Mouse (Mus musculus) retina, embryonic 14.5 days (tissue): ENCODE measurements around the gene Serpina12.
A peak's percentile ranks its signal among the peaks of the same experiment; 100 is the strongest.

ENCODE experiments used
- DNase-seq: peaks from one replicate; pipeline ENCODE4 v3.0.0-alpha.2; 2015; ENCODE audit warnings: low spot score

Gene Serpina12

DNA sequence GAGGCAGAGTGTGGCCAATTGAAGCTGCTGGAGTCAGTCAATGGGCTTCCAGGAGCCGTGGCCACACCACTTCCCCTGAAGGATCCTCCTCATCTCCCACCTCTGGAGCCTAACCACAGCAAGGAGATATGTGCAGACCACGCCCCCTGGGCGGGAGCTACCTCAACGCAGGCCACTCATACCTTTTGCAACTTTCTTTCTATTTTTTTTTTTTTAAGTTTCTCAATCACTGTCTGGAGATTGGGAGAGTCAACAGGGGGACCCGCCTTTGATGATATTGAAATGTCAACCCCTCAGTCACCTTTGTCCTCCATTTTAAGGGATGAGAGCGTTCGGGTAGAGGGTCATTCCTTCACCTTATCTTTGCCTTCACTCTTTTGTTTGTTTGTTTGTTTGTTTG is at the start of gene Serpina12:
TSS of gene Serpina12 (minus strand) at position 101 of the 400 bp plus-strand sequence.
- DNase-seq = no peak

DNA sequence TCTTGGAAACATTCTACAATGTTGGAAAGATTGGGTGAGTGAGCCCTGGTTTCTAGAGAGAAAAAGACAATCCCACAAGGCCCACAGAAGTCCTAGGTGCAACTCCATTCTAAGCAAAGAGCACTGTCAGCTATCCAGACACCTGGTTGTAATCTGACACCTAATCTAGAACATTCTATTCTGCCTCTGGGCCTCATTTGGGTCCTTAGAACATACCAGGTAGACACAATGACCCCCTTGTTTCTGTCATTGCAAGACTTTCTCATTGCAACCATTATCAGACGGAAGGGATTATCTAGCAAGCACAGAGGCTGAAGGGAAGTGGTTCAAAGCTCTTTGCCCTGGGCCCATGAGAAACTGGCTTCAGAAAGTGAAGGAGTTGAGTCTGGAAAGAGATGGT is 47.1 kb upstream of the Serpina12 start:
- no peak for DNase-seq

DNA sequence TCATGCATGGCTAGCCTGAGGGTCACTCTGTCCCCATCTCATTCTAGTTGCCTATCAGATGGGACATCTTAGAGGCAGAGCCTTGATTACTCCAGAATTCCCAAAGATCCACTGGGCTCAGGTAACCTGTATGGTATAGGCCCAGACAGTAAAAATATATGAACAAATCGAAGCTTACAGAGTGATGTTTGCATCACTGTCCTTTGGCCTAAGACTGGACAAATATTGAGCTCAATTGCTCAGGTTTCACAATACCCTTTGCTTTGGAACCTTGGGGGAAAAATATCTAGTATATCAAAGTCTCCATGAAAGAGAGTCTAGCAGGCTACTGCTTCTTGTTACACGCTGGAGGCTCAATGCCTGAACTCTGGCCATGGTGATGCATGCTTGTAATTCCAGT is 45.9 kb upstream of the Serpina12 start:
- no peak for DNase-seq

DNA sequence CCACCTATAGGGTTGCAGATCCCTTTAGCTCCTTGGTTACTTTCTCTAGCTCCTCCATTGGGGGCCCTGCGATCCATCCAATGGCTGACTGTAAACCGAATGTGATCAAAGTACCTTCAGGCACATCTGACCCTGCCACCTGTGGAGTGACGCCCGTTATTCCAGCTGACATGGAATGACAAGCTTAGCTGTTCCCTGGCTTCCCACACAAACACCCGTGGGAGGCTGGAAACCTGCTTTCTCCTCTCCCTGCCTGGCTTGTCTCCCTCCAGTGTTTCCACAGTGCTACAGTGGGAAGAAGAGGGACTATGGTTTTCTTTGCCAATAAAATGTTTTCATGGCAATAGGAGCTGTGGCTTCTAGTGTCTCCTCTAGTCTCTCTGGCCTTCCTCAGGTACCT is 28.0 kb upstream of the Serpina12 start:
- DNase-seq = no peak

DNA sequence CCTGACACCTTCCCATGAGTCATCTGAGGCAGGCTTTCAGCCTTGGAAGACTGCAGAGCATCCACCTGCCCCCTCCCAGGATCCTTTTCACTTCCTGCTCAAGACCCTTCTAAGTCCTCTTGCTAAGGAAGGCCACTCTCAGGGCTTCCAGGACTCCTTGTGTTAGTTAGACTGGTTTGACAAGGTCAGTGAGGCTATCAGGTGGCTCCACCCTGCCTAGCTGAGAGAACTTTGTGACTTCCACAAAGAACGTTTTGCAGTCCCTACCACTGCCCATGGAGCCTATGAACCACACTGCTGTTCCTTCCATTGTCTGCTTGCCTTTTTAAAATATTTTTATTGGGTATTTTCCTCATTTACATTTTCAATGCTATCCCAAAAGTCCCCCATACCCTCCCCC is 27.5 kb upstream of the Serpina12 start:
- DNase-seq = no peak

DNA sequence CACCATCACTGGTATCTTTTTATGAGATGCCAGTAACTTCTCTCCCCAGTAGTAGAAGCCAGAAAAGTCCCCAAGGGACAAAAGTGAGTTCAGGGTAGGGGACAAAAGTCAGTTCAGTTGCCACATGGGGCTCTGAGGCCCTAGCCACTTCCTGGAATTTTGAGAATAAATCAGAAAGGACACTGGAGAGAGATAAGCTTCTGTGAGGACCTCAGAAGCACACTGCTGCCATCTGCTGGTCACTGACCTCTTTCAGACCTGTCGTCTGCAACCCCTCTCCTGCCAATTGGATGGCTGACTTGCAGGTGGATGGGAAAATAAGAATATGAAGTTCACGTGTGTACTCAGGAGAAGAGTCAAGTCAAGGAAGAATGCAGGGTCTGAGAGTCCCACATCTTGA is 25.4 kb upstream of the Serpina12 start:
- peak; percentile 91 for DNase-seq

DNA sequence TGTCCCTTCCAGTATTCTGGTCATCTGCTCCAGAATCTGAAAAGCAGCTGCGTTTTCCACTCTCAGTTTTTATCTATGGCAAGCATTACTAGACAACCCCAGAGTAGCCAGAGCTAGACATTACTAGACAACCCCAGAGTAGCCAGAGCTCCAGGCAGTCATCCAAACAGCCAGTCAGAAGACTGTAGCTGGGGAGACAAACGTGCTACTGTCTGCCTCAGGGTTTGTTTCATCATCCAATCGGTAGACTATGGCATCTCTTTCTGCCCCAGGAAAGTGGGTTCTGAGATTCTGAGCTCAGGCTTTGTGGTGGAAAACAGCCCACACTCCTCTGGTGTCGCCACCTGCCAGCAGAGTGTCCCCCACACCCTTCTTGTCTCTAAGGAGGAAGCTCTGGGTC is 23.3 kb upstream of the Serpina12 start:
- no peak for DNase-seq

DNA sequence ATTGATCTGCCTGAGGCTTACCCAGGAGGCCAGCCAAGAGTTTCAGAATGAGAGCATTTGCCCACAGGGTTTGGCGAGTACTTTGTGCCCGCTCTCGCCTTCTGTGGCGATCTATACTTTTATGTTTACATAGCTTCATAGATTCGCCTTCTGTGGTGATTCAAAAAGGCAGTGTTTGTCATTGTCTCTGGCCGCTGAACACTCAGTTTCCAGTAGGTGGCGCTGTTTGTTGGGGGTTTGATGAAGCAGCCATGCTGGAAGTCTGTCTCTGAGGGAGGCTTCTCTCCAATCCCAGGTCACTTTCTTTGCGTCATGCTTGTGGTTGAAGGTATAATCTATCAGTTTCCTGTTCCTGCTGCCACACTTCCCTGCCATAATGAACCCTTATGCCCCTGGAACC is 22.0 kb upstream of the Serpina12 start:
- peak; percentile 77 for DNase-seq

DNA sequence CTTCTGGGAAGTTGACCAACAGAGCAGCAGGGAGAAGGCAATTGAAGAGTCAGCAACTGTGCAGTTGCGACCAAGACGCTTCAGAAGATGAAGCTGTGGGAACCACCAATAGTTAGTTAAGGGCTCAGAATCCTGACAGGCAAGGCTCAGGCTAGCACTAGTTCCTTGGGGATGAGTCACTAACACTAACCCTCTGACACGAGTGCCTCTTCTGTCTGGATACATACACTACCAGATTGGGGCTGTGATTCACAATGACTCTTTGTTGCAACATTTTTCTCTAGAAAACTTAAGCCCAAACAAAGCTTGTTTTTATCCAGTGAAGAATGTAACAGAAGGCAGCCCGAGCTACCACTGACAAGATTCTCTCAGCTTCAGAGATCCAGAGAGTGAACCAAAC is 20.8 kb upstream of the Serpina12 start:
- no peak for DNase-seq

DNA sequence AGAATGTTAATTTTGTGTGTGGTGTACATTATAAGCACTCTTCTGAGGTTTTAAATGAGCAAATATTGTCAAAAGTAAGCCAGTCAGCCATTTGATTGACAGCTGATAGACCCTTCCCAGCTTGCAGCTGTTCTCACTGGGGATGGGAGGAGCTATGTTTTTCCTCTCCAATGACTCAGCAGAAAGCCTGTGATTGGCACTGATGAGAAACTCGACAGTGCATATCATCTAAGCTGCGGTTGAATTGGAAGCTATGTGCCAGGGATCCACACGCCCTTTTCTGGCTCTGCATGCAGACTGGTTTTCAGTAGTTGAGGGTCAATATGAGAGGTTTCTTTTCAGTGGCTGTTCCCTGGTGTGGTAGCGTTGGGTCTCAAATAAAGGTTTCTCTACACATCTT is 20.3 kb upstream of the Serpina12 start:
- DNase-seq = no peak

DNA sequence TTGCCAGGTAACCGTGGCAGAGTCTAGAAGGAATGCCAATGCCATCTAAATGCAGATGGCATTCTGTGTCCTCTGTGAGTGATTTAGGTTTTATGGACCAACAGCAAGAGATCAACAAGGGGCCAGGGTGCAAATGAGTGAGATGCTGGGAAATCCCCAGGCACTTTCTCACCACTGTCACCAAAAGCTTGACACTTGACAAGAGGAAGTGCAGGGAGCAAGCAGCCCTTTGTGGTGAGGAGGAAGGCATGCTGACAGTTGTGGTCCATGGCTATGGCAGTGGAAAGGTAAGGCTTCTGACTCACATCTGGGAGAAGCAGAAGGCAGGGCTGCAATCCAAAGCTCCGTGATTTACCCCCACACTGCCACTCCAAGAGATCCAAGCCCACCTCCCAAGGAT is 17.6 kb upstream of the Serpina12 start:
- no peak for DNase-seq

DNA sequence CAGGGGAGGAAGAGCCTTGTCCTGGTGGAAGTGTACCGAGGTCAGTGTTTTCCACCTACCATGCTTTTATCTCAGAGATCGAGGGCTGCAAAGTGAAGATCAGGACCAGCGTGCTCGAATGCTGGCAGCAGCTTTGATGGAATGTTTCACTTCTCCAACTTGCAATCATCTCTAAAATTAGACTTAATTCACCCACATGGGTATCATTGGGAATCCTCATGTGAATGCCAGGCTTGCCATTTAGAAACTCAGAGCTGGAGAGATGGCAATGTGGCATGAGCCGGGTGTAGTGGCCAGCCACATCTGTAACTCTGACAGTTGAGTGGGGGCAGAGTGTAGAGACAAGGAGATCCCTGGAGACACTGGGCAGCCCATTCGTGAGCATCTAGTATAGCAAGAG is 15.9 kb upstream of the Serpina12 start:
- no peak for DNase-seq

DNA sequence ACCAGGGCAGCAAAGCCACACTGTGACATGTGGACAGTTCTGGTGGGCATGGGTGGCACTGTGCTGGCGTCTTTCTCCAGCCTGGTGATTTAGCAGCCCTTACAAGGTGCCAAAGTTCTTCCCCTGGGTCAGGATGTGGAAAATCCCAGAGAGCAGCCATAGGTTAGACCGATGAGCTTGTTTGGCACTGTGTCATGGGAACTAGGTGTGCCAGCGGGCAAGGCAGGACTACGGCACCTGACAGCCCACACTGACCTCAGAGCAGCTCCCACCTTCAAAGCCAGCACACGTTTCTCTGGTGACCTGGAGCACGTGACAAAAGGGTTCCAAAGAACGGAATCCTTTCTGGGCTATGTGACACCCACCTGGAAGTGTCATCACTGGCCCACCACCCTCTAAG is 13.3 kb upstream of the Serpina12 start:
- no peak for DNase-seq

DNA sequence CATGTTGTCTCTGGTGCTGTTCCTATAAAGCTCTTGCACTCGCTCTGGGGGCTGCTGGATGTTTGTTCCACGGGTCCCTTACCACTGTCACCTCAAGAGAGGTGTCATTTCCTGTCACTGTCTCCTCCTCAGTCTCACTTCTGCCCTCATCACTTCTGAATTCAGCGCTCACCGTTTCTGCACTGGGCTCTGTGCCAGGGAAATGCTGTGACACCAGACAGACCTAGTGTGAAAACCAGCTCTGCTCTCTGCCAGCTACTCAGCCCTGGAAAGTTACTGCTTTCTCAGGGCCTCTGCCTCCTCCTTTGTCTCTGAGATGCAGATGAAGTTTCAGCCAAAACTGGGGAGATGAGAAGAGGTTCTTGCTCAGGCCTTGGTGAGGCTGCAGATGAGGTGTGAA is 12.8 kb upstream of the Serpina12 start:
- no peak for DNase-seq

DNA sequence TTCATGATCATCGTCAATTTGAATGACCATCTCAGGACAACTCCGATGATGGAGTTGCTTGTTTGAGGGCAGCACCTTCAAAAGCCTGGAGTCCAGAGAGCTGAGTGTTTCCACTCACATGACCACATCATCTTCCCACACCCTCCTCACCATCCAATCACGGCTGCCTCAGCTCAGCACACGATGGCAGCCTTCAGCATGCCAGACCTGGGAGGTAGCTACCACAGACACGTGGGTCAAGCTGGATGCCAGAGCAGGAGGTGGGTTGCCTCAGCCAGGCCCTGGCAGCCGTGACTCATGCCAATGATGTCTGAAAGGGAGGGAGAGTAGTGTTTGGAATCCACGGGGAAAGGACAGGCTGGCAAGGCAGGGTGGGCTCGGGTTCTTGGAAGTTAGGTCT is 11.5 kb upstream of the Serpina12 start:
- no peak for DNase-seq

DNA sequence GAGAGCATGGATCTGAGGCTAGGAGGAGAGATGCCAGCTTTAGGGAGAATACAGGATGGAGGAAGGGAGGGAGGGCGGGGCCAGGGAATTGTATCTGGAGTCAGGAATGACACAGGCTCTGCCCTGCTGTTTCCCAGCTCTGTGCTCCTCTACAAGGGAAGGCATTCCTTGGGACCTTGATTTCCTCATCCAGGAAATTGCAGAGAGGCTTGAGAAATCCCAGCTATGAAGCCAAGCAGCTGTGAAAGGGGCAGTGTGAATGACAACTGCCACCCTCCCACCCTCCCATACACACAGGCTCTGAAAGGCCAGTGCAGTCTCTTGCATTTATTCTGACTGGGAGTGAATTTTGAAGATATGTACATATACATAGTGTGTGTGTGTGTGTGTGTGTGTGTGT is 9.8 kb upstream of the Serpina12 start:
- no peak for DNase-seq

DNA sequence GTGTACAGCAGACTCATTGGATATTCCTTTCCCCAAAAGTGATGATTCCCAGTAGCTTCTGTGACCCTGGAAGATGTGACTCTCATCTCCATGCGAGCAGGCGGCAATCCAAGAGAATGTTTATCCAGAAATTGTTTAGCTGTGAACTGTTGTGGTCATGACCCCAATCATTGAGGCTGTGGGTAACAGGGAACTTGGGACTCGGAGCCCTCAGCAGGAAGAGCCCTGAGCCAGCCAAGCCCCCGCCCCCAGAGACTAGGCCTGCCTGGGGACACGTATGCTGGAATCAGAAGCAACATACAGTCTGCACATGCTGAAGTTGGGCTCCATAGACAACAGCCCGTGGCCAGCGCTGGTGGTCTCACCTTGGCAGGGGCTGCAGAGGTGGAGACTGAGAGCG is 1.5 kb upstream of the Serpina12 start:
- no peak for DNase-seq

DNA sequence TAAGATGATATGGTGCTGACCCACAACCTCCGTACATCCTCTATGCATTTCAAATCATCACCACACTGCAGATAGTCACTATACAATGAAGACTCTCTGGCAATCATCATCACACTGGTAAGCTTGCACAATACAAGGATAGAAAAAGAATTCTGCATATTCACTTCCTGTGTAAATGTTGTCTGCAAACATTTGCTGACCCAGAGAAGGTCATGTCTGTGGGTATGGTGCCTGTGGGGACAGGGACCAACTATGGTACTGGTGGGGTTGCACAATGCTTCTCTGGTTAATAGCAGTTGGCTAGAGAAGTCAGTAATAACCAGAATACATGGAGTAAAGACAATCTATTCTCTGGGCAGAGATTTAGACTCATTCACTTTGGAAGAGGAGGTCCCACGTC is 1.5 kb downstream of the Serpina12 start:
- no peak for DNase-seq

DNA sequence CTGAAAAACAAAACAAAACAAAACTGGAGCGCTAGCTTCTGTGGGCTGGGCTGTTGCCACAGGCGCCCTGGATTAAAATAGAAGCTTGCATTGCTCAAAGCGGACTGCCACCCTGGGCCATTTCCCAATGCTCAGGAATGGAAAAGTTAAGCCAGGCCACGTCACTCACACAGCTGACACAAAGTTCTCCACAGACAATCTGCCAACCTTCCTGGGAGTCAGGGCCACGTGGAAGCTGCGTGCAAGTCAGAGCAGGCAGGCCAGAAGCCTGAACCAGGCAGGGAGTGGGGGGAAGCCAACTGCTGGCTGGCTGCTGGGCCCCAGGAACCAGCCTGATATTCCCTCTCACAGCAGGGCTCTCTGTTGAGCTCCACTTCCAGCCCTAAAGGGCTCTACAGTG is 2.8 kb downstream of the Serpina12 start:
- DNase-seq = no peak

DNA sequence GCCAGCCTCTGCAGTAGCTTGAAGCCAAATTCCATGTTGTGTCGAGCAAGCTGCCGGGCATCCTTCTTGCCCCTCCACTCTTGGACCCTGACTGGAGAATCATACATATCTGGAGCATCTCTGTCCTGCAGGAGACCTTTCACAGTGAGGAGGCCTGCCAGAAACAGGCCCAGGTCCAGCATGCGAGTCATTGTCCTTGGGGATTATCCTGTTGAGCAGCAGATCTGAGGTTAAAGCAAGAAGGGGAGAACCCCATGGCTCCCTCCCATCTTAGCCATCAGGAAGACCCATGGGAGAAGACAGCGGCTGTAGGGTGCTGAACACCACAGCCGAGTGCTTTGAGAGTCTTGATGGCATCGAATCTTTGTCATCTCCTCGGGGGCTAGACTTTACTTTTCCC is 6.1 kb downstream of the Serpina12 start:
- DNase-seq = no peak

DNA sequence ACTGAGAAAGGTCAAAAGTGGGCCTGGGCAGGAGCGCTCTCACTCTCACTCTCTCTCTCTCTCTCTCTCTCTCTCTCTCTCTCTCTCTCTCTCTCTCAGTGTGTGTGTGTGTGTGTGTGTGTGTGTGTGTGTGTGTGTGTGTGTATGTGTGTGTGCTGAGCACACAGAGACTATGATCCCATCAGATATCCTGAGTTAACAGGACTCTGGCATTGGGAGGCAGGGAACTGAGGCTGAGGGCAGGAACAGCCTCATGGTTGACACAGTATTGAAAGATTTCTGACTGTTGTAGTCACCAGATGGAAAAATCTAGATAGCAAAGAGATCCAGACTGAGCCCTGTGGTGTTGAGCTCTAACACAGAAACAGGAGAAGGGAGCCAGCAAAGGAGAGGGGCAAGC is 10.5 kb downstream of the Serpina12 start:
- DNase-seq = no peak

DNA sequence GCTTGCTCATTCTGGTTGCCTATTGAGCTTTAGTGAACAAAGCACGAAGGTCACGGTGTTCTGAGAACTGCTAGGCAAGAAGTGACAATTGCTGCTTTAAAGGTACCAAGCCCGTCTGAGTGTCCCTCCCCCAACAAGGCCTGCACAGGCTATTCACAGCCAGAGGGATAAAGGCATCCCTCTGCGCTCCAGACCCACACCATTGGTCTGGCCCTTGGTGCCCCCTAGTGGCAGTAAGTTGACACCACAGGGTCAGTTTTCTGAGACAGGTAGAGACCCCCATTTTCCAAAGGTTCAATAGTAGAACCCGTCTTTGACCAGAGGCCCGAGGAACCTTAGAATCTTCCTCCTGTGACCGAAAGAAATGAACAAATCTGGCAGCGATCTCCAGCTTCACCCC is 14.3 kb downstream of the Serpina12 start:
- DNase-seq = peak; percentile 14

DNA sequence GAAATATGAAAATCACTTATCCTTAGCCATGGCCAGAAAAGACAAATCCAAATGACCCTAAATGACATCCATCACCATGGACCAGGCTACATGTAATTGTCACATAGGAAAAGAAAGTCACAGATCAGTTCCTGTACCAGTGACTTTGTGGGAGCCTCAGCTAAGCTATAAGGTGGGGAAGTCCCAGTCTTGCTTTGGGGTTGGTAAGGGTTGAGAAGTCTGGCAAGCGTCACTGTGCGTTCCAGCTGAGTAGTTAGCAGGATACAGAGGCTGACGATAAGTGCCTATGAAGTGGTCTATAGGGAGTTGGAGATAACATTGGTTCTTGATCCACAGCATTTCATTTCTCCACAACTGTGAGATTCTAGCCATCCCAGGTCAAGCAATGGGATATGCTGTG is 29.0 kb downstream of the Serpina12 start:
- DNase-seq = no peak

DNA sequence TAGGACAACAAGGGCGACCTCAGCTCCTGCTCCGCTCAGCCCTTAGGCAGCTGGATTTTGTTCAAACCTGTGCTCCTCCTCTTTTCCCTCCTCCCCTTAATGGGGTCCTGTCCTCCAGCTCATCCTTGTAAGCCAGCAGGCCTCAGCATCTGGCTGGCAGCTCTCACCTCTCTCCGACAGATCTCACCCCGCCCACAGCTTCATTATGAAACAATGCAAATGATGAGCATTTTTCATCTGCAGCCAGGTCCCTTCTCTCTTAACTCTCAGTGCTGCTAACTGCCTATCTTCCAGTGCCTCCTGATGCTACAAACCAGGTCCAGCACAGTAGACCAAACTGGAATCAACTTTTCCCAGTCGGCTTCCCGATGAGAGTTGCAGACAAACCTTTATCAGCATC is 30.6 kb downstream of the Serpina12 start, which contains the start of gene Serpina9:
TSS of gene Serpina9 (minus strand) at position 136 of the 400 bp plus-strand sequence.
- DNase-seq = no peak

DNA sequence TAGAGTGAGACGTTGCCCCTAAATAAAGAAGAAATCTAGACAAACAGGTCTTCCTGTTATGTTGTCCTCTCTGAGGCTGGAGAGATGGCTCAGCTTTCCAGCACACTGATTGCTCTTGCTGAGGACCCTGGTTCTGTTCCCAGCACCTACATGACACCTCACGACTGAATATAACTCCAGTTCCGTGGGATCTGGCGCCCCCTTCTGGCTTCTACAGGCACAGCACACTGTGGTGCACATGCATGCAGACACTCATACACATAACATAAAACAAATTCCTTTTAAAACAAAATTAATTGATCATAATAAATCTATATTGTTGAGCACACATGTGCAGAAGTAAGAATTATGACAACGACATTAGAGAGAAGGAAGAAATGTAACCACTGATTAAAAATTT is 39.6 kb downstream of the Serpina12 start:
- no peak for DNase-seq
